Mouse (Mus musculus) heart, adult 2 months (tissue): ENCODE results near the gene Apba1.

Source experiments
- CTCF ChIP-seq: fragments of 200-600 bp; IDR thresholded peaks from 2 replicates; pipeline ENCODE4 v1.8.1; 2022; ENCODE audit warnings: antibody characterized with exemption, mild to moderate bottlenecking, moderate library complexity
- EP300 ChIP-seq: fragments of 200-500 bp; IDR thresholded peaks from 2 replicates; pipeline ENCODE4 v1.6.1; 2011; ENCODE audit warnings: low read depth, low read length, control low read depth; ENCODE audit not compliant: insufficient read depth
- POLR2A ChIP-seq: fragments of 200-500 bp; IDR thresholded peaks from 2 replicates; pipeline ENCODE4 v1.6.1; 2011; ENCODE audit warnings: mild to moderate bottlenecking, low read depth, low read length, control low read depth; ENCODE audit not compliant: insufficient read depth

GRCm38 (mm10) chr19:23968862-23969225, 210.2 kb downstream of the Apba1 start:
- TF ChIP-seq EP300: no peak
- TF ChIP-seq POLR2A: no peak
- no peak for TF ChIP-seq CTCF
